Mouse (Mus musculus) lung, postnatal 36 days (tissue): Measurements from ENCODE around the gene Rec114.
A peak's percentile ranks its signal among the peaks of the same experiment; 100 is the strongest.

Source experiments
- DNase-seq: peaks from one replicate; pipeline ENCODE4 v3.0.0; 2022; ENCODE audit warnings: mixed read lengths

Rec114 gene

DNA sequence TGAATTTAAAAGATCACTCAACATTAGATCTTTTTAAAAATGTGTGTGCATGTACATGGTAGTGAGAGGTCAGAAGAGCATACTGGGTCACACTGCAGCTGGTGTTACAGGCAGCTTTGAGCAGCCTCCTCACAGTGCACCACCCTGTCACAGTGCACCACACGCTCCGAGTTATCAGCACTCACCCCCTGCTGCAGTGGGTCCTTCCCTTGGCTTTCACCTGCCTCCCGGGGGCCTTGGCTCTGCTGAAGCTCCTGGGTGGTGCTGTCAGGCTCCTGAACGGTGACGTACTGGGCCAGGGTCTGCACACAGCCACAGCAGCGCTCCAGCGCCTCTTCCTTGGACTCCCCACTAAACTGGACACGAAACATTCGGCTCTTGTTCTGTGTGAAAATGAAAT is 83.8 kb downstream of the Rec114 start:
- DNase-seq = no peak

GRCm38 (mm10) chr9:58659331-58659730 is 84.4 kb downstream of the Rec114 start:
- DNase-seq = no peak

DNA sequence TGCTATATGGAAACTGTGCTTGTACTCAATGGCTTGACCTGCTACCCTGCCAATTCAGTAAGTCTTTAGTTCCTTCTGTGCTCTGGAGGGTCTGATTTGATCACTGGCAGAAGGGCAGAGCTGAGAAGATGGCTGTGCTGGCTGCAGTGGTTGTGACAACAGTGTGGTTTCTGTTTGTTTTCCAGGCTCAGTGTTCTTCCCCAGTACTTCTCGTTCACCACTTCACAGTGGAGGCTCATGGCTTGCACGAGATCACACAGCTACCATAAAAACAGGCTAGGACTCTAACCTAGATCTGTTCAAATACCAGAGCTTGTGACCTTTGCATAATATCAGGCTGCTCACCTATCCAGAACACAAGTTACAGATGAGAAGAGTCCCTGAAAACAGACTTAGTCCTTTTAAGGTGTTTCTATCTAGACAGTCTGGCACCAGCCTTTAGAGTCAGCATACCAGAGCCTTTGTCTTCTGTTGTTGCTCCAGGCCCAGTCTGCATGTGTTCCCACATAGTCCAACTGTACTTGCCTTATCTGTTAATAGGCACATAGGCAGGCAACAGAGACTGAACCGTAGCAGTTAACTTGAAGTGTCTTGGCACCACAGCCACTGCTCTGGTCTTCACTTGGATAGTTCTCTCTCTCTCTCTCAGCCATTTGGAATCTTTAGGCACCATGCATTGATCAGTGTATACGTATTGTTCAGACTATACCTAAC is 85.0 kb downstream of the Rec114 start:
- no peak for DNase-seq

GRCm38 (mm10) chr9:58657735-58658512 is 85.8 kb downstream of the Rec114 start:
- peak; percentile 44 for DNase-seq

DNA sequence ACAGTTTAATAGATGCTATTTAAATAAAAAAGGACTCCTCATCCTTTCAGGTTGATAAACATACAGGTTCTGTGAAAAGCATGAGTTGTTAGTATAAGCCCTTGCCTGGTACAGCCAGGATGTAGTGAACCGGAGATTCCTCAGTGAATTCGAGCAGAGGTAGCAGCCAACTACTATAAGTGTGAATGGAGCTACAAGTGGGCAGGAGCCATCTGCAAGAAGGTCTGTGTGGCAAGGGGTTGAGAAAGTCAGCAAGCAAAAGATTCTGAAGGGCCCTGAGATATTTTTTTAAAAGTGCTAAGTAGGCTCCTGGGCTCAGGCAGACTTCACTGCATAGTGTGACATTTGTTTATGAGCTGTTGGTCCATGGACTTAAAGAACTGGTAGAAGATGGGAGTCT is 86.9 kb downstream of the Rec114 start:
- no peak for DNase-seq

GRCm38 (mm10) chr9:58656396-58656795 is 87.4 kb downstream of the Rec114 start:
- peak; percentile 54 for DNase-seq

DNA sequence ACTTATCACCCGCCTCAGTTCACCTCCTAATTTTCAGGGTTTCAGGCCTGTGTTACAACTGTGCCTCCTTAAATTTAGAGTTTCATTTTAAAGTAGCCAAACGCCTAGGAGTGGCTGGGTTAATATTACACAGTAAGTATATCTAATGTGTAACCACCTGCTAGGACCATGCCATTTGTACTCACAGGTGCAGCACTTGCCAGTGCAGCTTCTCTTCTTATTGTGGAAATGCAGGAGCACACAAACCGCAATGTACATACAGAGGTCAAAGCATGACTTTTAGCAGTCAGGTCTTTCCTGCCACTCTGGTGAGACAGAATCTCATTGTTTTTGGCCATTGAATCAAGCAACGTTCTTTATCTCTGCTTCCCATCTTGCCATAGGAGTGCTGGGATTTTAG is 89.3 kb downstream of the Rec114 start:
- DNase-seq = peak; percentile 12

DNA sequence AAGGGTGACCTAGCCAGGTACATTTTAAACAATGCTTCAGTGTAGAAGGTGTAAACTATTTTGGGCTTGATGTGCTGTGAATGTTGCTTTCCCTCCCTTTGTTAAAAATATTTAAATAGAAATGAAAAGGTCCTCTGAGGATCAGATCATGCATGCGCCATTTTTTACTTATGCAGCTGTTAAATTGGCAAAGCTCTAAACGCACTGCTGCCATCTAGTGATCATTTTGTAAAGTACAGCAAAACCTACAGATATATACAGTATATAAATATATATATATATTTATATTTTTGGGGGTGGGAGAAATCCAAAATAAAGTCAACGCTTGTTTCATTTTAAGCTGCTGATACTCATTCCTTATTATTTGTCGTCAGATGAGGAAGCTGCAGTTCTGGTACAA is 91.8 kb downstream of the Rec114 start:
- DNase-seq = peak; percentile 85

DNA sequence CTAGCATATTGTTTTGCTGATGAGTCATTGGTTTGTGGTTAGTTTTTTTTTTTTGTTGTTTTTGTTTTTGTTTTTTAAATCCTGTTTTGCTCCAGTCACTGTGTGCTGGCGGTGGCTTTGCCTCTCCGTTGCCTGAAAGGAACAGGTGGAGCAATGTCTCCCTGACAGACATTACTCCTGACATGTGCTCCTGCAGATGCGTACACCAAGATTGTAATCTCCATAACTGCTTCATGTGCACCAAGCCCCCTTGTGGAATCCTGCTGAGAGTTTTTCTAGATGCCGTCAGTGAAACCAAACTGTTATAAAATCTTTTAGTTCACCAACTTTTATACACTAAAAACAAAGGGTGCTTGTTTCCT is 94.5 kb downstream of the Rec114 start:
- no peak for DNase-seq

DNA sequence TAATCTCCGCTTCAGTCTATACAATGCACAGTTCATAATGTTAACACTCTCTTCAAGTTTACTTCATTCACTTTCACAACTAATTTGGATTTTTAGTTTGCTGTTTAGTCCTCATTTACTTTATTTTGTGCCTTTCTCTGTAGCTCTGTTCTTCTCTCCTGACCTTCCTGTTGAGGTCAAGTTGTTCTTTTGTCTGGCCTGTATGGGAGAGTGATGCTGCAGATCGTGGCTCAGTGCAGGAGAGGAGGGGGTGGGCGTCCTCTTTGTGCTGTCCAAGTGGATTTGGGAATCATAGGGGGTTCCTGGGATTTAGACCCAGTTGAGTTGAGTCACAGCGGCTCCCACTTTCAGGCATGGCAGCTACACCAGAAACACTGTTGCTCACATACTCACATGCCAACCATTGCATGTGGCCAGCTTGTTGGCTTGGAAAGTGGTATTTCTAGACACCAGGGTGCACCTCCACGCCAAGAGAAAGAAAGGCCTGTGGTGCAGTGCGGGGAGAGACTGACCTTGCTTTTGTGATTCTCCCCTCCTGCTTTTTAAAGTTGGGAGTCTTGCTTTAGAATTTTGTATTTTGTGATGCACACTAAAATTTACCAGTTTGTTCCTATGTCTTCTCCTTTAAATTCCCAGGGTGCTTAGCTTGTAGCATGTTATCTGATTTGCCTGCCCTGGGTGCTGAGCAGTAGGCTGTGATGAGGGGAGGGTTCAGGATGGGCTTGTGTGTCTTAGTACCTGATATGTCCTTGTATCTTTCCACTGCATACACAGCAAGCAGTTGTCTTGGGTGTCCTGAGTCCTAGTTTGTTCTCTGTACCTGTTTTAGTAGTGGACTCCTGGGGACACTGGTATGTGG is 95.1 kb downstream of the Rec114 start:
- no peak for DNase-seq

DNA sequence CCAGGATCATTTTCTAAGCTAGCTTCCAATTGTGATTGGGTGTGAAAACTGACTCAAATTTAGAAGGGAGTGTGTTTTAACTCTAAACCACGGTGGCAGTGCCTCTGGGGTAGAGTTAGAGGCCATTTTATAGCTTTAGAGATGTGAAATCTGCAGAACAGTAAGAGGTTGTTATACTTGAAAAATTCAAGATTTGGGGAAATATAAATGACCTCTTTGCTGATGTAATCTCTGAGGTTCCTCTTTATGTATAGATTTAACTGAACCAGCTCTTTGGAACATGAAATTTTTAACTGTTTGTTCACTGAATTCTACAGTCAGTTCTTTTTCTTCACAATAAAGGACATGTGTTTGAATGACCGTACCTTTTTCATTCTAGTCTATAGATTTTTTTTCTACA is 113.3 kb downstream of the Rec114 start:
- DNase-seq = no peak

- DNase-seq = peak; percentile 46
These were observed 116.6 kb downstream of the Rec114 start for GRCm38 (mm10) chr9:58627197-58627596.

DNA sequence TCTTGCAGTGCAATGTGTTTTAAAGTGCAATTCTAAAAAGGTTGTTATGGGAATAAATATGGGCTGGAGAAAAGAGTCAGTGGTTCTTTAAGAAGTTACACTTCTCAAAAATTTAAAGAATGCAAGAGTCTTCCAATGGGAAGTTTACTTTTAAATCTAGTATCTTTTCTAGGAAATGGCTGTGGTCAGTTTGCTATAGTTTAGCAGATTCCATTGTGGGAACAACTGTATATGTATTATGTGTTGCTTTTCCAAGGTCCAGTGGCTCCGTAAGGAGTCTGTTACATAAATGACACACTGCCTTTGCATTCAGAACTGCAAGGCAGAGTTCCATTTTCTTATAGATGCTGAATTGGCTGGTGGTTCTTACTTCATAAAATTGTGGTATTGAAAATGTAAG is 120.8 kb downstream of the Rec114 start:
- no peak for DNase-seq

- DNase-seq = no peak
These were observed 128.5 kb downstream of the Rec114 start for GRCm38 (mm10) chr9:58615064-58615938.

DNA sequence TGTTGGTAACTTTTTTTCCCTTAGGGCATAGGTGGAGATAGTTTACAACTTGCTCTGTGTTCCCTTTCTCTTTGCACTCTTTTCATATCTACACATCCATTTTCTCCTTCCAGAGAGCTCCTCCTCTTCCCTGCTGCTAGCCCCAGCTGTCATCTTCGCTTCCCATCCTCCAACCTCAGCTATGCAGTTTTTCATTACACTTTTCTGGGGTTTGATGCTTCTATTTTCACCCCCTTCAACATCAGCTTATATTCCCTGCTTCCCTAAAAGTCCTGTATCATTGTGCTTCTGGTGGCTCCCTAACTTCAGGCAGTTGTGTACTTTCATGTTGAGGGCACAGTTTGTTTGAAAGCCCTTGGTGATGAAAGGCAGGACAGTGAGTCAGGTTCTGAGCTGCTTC is 130.0 kb downstream of the Rec114 start:
- no peak for DNase-seq
